Mouse (Mus musculus) myocyte (in vitro differentiated cells): ENCODE data around the gene Fbln2. TPM values are rescaled to one million over a fixed set of nuclear protein-coding genes. Genes with fewer than 3 reads are reported as not detected.

Source experiments
- H3K27me3 ChIP-seq: one replicate; pipeline ENCODE4 v1.6.1; 2011; ENCODE audit not compliant: control insufficient read depth, insufficient read depth, insufficient read length
- H3K36me3 ChIP-seq: one replicate; pipeline ENCODE4 v1.6.1; 2011; ENCODE audit not compliant: control insufficient read depth, insufficient read depth
- H3K4me2 ChIP-seq: one replicate; pipeline ENCODE4 v1.6.1; 2011; ENCODE audit warnings: low read depth, control low read depth
- H3K4me3 ChIP-seq: one replicate; pipeline ENCODE4 v1.5.1; 2011; ENCODE audit warnings: mild to moderate bottlenecking, control low read depth, moderate library complexity
- H3K79me2 ChIP-seq: one replicate; pipeline ENCODE4 v1.6.1; 2011; ENCODE audit not compliant: control insufficient read depth, insufficient read depth
- H3ac ChIP-seq: one replicate; pipeline ENCODE4 v1.6.1; 2011; ENCODE audit not compliant: control insufficient read depth, insufficient read length
- CEBPB ChIP-seq: IDR thresholded peaks from 2 replicates; pipeline ENCODE4 v1.6.1; 2011; ENCODE audit warnings: mild to moderate bottlenecking, moderate library complexity; ENCODE audit not compliant: poor library complexity, insufficient read depth, severe bottlenecking
- E2F4 ChIP-seq: IDR thresholded peaks from one replicate; pipeline ENCODE4 v1.6.1; 2011; ENCODE audit warnings: mild to moderate bottlenecking, control low read depth, moderate library complexity; ENCODE audit not compliant: insufficient read depth
- MAX ChIP-seq: IDR thresholded peaks from one replicate; pipeline ENCODE4 v1.6.1; 2011; ENCODE audit warnings: low read depth, mild to moderate bottlenecking, control low read depth
- MYOD1 ChIP-seq, 3 experiments: IDR thresholded peaks; one replicate each; pipeline ENCODE4 v1.6.1; 2011; ENCODE audit warnings: control low read depth in 2 of 3, low read depth in 2 of 3, mild to moderate bottlenecking in 2 of 3, moderate library complexity in 1 of 3; ENCODE audit not compliant: insufficient read length in 2 of 3, control insufficient read depth in 1 of 3
- MYOG ChIP-seq, 3 experiments: IDR thresholded peaks; one replicate each; pipeline ENCODE4 v1.6.1; 2011; ENCODE audit warnings: control low read depth in 2 of 3, low read depth in 2 of 3, mild to moderate bottlenecking in 2 of 3; ENCODE audit not compliant: insufficient read length in 2 of 3, control insufficient read depth in 1 of 3, insufficient read depth in 1 of 3
- POLR2A ChIP-seq: IDR thresholded peaks from one replicate; pipeline ENCODE4 v1.6.1; 2011; ENCODE audit warnings: low read depth, mild to moderate bottlenecking, control low read depth, moderate library complexity; ENCODE audit not compliant: insufficient read length
- POLR2AphosphoS2 ChIP-seq: IDR thresholded peaks from one replicate; pipeline ENCODE4 v1.6.1; 2011; ENCODE audit warnings: low read depth, control low read depth; ENCODE audit not compliant: insufficient read length
- REST ChIP-seq: IDR thresholded peaks from one replicate; pipeline ENCODE4 v1.6.1; 2011; ENCODE audit warnings: mild to moderate bottlenecking, control low read depth, moderate library complexity; ENCODE audit not compliant: insufficient read depth, insufficient read length
- SRF ChIP-seq: IDR thresholded peaks from one replicate; pipeline ENCODE4 v1.6.1; 2011; ENCODE audit warnings: low read depth; ENCODE audit not compliant: control insufficient read depth, insufficient read length
- TCF12 ChIP-seq: IDR thresholded peaks from one replicate; pipeline ENCODE4 v1.6.1; 2011; ENCODE audit warnings: mild to moderate bottlenecking, control low read depth; ENCODE audit not compliant: poor library complexity, insufficient read depth, severe bottlenecking
- TCF3 ChIP-seq: IDR thresholded peaks from one replicate; pipeline ENCODE4 v1.6.1; 2011; ENCODE audit warnings: low read depth, control low read depth; ENCODE audit not compliant: insufficient read length
- USF1 ChIP-seq: IDR thresholded peaks from one replicate; pipeline ENCODE4 v1.6.1; 2011; ENCODE audit warnings: low read depth, mild to moderate bottlenecking, control low read depth, moderate library complexity
- polyA plus RNA-seq: library from polyadenylated mRNA; unstranded; fragments of >200 nt; fragmentation: generic; extraction: Trizol; gene quantifications from one replicate; pipeline ENCODE4 v1.2.1, GENCODE M21; 2012; ENCODE audit warnings: missing spikeins

Fbln2 gene
- polyA plus RNA-seq, 1 experiment: 167 TPM

- Histone ChIP-seq H3K27me3 (peaks cover 12% of the 10 kb centered on the region), H3K36me3 (no peaks in the 10 kb centered on the region), H3K79me2 (no peaks in the 10 kb centered on the region), H3ac (no peak overlapping the region), H3K4me3 (no peak overlapping the region), H3K4me2 (no peak overlapping the region)
- TF ChIP-seq POLR2A (no peak), TCF3 (no peak), MYOD1 (IDR thresholded peaks at IDR 0.05; ENCODE audit: control insufficient read depth in 1 of 3, insufficient read length in 2 of 3, low read depth in 2 of 3) (no peak), TCF12 (no peak), MAX (no peak), REST (no peak), SRF (no peak), USF1 (no peak), MYOG (IDR thresholded peaks at IDR 0.05; ENCODE audit: control insufficient read depth in 1 of 3, insufficient read depth in 1 of 3, insufficient read length in 2 of 3, low read depth in 2 of 3) (no peak), CEBPB (no peak), E2F4 (no peak), POLR2AphosphoS2 (no peak)
Observed at GRCm38 (mm10) chr6:91283031-91283430, 70.8 kb downstream of the Fbln2 start.

- Histone ChIP-seq H3K36me3 (no peaks in the 10 kb centered on the region), H3K27me3 (peaks cover 20% of the 10 kb centered on the region), H3K79me2 (no peaks in the 10 kb centered on the region), H3K4me3 (no peak overlapping the region), H3ac (no peak overlapping the region), H3K4me2 (peak overlapping the region; percentile 89)
- no peak for TF ChIP-seq REST
- peak; percentile 24 for TF ChIP-seq TCF12
Observed at GRCm38 (mm10) chr6:91284521-91285449, 72.5 kb downstream of the Fbln2 start.

GRCm38 (mm10) chr6:91285450-91285790 lies 73.2 kb downstream of the Fbln2 start:
- H3K4me3 ChIP-seq: no peak overlapping the region

GRCm38 (mm10) chr6:91285814-91286545 lies 73.7 kb downstream of the Fbln2 start:
- no peaks in the 10 kb centered on the region for H3K79me2 ChIP-seq
- peaks cover 31% of the 10 kb centered on the region for H3K27me3 ChIP-seq
- TF ChIP-seq REST (no peak), USF1 (no peak), MYOD1 (IDR thresholded peaks at IDR 0.05; ENCODE audit: control insufficient read depth in 1 of 3, insufficient read length in 2 of 3, low read depth in 2 of 3) (peak; percentile 69 to 96 (median 96)), TCF3 (peak; percentile 50), MYOG (IDR thresholded peaks at IDR 0.05; ENCODE audit: control insufficient read depth in 1 of 3, insufficient read depth in 1 of 3, insufficient read length in 2 of 3, low read depth in 2 of 3) (peak in 1 of 3 experiments; percentile 24)
- H3ac ChIP-seq: no peak overlapping the region
- peak overlapping the region; percentile 89 for H3K4me2 ChIP-seq
- no peaks in the 10 kb centered on the region for H3K36me3 ChIP-seq
- H3K4me3 ChIP-seq: no peak overlapping the region

More at GRCm38 (mm10) chr6:91285450-91285790, 73.2 kb downstream of the Fbln2 start:
- H3ac ChIP-seq: no peak overlapping the region
- H3K79me2 ChIP-seq: no peaks in the 10 kb centered on the region
- peaks cover 25% of the 10 kb centered on the region for H3K27me3 ChIP-seq
- peak overlapping the region; percentile 89 for H3K4me2 ChIP-seq
- H3K36me3 ChIP-seq: no peaks in the 10 kb centered on the region
- peak; percentile 52 for TF ChIP-seq TCF3
- no peak for TF ChIP-seq CEBPB
- TF ChIP-seq USF1: no peak
- no peak for TF ChIP-seq MAX
- peak; percentile 38 for TF ChIP-seq POLR2A
- TF ChIP-seq POLR2AphosphoS2: no peak
- peak in 2 of 3 experiments; percentile 88 to 89 for TF ChIP-seq MYOD1 (IDR thresholded peaks at IDR 0.05; ENCODE audit: control insufficient read depth in 1 of 3, insufficient read length in 2 of 3, low read depth in 2 of 3)
- TF ChIP-seq MYOG (IDR thresholded peaks at IDR 0.05; ENCODE audit: control insufficient read depth in 1 of 3, insufficient read depth in 1 of 3, insufficient read length in 2 of 3, low read depth in 2 of 3): peak; percentile 59 to 90 (median 90)
- TF ChIP-seq SRF: peak; percentile 38
- TF ChIP-seq REST: no peak
- no peak for TF ChIP-seq E2F4
- TF ChIP-seq TCF12: no peak

- TF ChIP-seq POLR2AphosphoS2 (no peak), MYOD1 (IDR thresholded peaks at IDR 0.05; ENCODE audit: control insufficient read depth in 1 of 3, insufficient read length in 2 of 3, low read depth in 2 of 3) (peak; percentile 30 to 86 (median 86)), MYOG (IDR thresholded peaks at IDR 0.05; ENCODE audit: control insufficient read depth in 1 of 3, insufficient read depth in 1 of 3, insufficient read length in 2 of 3, low read depth in 2 of 3) (peak in 2 of 3 experiments; percentile 74 to 90), TCF3 (peak; percentile 10), SRF (no peak), E2F4 (no peak), TCF12 (peak; percentile 31)
- Histone ChIP-seq H3K79me2 (no peaks in the 10 kb centered on the region), H3K4me3 (no peak overlapping the region), H3ac (no peak overlapping the region), H3K36me3 (no peaks in the 10 kb centered on the region), H3K4me2 (peak overlapping the region; percentile 89), H3K27me3 (peaks cover 37% of the 10 kb centered on the region)
Observed at GRCm38 (mm10) chr6:91286624-91287023, 74.4 kb downstream of the Fbln2 start.
